Mouse (Mus musculus): ENCODE measurements at regions not wholly inside any gene's neighbourhood (a gene's known extent, or its start where the extent isn't known, plus 50 kb on each side); places are given as distances from the start of the nearest gene placed in this dataset.

DNA sequence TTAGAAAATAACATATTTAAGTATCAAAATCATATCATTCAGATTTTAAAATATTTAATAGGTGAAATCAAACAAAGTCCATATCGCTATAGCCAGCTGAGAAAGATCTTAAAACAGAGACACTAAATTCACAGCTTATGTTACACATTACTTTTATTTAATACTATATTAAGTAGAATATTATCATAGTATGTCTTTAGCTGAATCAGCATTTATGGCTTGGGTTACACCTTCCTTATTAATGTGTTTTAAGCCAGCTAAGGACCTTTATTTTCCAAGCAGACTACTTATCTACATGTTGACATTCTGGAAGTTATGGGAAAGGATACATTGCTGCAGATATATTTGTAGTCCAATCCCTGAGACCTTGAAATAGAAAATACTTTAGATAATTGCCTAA, 684.9 kb upstream of the Adgrl4 start:
- DNase-seq: no peak

DNA sequence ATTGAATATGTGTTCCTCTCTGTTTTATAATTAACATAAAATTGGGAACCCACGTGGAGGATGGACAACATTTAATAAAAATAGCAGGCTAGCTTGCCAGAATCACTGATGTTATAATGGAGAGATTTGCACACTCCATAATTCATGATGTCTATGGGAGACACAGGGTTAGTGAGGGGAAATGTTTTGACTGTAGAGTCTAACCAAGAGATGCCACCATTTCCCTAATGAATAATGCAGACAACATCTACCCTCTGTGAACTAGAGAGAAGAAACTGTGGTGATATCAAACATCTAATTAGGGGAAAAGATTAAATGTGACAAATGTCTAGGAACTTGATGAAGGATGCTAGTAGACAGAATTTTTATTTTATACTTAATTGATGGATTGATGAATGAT, 677.8 kb upstream of the Adgrl4 start:
- DNase-seq: no peak

DNA sequence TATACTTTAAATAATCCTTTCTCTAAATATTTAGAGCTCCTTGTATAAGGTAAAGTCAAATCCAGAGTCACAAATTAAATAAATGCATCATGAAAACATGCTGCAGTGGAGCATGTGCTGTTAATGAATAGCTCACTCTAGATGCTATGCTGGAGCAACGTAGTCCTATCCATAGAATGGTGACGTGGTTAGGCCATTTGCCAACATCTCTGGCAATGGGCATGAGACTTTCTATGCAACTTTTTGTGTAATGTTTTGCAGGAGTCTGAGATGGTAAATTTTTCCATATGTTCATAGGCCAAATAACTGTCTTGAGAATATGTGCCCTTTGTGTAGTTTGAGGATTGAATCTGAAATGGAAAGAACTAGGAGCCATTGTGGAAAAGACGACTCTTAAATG, 653.1 kb upstream of the Adgrl4 start:
- no peak for DNase-seq

DNA sequence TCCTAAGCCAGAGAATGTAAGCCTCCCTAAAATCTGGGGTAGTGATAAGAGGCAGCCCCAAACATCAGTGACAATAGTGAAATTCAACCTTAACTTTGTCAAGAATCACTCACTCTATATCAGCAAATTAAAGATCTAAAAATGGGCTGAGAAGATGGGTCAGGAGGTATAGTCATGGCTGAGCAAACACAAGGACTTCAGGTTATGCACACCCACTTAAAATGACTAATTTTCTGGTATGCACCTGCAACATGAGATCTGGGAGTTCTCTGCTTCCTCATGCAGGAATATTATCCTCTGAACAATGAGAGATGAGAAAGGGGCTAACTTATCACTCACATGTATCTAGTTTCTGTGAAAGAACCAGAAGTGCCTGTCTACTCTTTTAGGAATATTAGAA, 619.9 kb upstream of the Adgrl4 start:
- DNase-seq: no peak

DNA sequence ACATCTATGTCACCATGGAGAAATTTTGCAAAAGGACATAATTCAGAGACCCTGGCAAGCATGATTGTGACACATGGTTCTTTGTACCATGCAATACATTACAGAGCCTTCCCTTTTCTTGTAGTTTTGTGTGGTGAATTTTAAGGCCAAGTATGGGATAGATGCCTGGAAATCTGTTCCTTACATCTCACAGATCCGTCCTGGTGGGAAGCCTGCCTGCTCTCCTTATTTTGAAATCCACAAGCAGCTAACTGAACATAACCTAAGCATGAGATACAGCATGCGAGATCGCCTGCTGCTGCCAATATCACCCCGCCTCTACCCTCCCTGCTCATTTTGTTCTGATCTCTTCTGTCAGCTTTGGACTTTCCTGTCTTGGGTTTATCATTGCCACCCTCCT, 618.3 kb upstream of the Adgrl4 start:
- DNase-seq: no peak

DNA sequence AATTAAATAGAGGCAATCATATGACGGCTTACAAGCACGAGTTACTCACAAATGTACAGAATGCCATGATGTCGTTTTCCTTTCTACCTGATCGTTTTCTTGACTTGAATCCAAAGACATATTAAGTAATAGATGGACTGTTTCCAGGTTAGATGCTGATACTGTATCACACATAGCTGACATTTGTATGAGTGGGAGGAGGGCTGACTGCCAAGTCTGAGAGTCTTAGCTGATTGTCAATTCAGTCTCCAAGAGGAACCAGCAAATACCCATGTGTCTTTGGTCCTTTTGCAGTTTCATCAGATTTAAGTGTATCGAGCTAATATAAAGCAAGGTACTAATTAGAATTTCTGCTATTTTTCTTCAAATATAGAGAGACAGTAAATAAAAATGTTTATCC, 617.6 kb upstream of the Adgrl4 start:
- DNase-seq: no peak

DNA sequence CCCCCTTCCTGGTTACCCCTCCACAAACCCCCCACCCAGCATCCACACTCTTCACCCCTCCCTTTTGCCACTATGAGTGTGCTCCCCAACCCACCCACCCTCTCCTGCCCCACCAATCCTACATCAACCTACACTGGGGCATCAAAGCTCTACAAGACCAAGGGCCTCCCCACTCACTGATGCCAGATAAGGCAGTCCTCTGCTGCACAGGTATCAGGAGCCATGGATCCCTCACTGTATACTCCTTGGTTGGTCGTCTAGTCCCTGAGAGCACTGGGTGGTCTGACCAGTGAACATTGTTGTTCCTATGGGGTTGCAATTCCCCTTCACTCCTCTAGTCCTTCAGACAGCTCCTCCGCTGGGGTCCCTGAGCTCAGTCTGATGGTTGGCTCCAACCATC, 591.7 kb upstream of the Adgrl4 start:
- no peak for DNase-seq

DNA sequence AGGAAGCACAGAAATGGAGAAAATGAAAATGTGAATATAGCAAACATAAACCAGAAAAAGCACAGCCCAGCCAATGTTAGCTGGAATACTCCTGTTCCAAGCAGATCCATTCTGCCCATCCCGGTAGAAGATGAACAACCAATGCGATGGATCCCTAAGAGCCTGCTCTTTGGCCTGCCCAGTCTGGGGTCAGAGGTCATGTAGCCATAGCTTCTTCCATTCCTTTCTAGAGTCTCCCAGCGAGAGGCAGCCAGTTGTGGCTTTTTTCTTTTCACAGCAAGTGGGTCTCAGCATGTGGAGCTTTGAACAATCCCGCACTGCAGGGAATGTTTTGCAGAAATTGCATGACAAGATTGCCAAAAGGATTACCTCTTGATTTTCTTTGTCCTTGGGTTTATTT, 585.6 kb upstream of the Adgrl4 start:
- DNase-seq: no peak

DNA sequence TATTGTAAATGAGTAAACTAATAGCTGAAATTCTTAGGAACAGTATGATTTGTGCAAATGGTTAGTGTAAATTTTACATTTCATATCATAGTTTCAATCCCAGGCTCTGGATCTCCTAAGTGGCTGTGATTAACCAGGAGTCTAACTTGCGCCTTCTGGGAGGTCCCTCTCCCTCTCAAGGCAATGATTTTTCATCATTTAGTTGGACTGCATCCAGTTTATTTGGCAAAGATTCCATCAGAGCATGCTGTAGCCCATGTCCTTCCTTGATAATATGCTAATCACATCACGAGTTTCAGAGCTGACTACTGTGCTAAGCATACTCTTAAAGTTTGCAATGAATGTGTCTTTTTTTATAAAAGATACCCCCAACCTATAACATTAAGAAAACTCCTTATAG, 541.0 kb upstream of the Adgrl4 start:
- no peak for DNase-seq

DNA sequence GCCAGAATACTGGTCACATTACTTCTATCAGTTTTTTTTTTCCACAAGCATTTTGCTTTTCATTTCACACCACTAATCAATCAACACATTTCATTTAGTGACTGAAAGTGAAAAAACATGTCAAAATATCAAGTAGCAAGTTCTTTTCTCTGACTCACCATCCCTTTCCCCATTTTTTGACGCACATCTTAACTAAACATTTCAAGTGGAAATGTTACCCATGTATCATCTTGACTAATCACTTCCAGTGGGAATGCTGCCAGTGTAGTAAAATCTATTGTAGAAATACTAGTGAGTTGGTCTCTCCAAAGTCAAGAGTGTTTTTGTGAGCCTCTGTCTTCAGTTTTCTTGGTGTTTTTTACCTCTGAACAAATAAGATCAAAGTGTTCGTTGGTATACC, 527.6 kb upstream of the Adgrl4 start:
- DNase-seq: no peak

DNA sequence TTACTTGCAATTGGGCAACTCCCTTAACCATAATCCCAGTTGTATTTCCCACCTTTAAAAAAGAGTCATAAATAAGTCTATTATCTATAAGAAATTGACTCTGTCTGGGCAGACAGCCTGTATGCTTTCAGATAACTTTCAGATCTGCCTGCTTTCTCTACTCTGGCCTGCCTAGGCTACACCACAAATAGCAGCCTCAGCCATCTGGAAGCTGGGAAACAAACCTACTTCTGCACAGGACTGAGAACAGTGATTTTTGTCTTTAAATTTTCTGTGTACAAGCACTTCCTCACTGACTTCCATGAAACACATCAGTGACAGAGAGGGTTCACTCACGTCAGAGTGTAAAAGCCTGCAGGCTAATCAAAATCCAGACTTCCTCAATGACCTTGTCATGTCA, 482.8 kb upstream of the Adgrl4 start:
- DNase-seq: no peak

DNA sequence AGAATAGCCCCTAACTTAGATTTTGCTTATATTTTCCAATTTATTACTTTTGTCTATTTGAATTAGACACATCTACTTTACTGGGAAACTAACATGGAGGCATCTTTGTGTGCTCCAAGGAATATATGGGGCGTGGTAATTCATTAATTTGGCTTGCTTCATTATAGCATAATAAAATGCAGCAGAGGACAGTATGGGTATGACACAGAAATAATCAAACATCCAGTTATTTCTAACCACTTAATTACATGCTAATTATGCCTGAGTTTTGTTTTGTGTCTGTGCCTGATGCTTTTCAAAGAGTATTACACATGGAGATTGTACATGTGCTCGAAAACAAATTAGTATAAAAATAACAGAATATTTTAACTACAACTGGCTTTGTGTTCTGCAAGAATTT, 438.0 kb upstream of the Adgrl4 start:
- DNase-seq: no peak

DNA sequence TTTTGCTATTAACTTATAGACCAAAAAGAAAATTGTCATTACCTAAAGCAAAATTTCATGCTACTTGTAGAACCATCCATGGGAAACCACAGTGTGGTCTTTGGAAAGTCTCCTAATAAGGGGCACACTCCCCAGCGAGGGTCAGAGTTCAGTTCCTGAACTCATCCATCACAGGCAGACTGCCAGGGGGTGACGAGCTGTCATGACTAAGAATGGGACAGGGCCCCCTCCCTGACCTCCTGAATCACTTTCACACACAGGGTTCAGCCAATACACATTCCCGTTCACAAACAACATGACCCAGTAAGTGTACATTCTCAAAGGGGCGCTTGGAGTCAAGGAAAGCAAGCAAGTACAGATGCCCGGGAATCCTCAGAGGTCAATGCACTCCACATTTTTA, 437.5 kb upstream of the Adgrl4 start:
- peak; percentile 5 to 7 for DNase-seq

DNA sequence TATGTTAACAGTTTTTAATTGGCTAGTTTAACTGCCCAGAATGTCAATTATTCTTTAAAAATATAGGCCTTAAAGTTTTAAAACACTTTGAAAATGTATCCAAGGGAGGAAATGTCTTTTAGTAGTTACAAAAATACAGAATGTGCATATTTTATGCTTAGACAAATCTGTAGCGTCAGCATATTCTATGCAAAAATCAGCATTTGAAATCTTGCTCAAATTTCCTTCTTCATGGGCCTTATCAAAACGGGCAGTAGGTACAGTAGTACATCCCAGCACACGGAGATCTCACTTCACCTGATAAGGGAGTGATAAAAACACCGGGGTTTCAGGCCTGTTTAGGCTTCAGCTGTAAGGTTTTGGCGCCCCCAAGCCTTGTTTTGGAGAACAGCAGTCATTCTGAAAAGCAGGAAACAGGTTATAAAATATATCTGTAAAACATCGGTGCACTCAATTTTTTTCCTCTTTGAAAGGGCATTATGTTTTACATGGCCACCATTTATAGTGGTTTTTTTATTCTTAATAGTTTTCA, 435.7 kb upstream of the Adgrl4 start:
- peak; percentile 46 to 49 for DNase-seq

DNA sequence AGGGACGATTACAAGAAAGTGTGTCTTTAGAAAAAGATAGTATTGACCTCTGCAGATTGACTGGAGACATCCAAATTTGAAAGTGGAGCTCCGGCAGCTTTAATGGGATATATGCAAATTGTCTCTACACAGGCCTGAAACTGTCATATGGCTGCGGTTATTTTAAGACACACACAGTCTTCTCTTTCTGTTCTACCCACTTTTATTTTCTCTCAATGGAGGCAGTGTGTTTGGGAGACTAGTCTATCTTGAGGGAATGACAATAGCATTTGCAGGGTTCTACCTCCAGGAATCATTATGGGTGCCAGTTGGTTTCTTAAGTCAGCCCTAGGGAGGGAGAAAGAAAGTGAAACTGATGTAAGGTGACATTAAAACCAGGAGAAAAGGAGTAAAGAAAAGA, 434.2 kb upstream of the Adgrl4 start:
- no peak for DNase-seq

DNA sequence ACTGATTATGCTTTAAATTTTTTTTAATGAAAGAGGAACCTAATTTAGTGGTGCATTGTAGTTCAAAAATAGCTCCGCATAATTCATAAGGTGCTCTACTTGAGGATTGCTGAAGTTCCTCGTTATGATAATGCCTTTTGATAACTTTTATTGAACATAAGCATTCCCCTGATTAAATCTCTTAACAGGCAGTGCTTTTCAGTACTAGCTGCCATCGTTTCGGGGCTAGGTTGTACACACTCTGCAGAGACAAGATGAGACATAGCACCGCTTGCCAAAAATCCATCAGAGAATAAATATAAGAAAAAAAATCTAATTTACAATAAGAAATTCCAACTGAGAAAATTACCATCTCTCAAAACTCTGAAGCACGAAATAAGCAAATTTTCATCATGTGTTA, 433.7 kb upstream of the Adgrl4 start:
- no peak for DNase-seq

DNA sequence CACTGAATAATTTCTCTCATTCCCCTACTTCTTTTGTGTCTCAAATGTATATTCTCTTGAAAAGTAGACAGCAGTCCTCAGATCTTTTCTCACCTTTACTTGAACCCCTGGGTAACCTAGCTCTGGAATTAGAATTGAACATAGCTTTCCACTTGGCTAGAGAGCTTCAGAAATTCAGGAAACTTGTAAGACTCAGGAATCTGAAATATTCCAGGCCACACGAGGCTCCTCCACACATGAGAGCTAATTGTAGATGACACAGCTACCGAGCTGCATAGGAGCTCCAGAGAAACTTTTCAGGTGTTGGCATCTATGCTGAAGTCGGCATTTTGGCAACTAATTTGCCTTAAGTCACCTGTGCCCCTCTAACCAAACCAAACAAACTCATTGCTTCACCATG, 417.7 kb upstream of the Adgrl4 start:
- no peak for DNase-seq

DNA sequence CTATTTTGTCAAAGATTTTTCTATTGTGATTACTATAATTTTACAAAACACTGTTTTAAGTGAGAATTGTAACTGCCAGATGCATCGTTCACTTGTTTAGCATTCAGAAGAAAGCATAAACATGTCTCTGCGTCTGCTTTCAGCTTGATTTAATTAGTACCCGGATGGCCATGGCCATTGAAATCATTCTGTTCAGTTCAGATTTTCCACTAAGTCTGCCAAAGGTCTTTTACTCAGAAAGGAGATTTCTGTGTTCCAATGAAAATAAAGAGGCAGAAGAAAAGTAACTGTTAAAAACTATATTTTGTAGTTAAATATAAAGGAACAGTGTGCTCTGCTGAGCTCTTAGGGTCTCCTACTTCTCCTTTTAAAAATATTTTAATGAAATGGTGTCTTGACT, 380.2 kb upstream of the Adgrl4 start:
- no peak for DNase-seq

DNA sequence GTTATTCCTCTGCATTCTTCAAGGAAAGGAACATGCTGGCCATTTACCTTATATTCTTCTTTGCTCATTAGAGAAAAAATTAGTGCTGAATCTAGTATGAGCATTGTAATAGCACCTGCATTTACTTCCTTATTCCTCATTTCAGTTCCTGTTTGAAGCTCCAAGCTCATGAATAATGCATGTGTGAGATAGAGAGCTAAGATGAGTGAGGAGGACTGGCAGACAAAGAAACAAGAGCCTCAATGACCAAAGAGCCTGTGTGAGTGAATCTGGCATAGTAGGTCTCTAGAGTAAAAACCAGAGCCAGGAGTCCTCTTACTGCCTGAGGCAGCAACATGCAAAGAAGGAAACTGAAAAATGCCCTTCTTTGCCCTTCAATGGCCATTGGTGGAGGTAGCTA, 365.4 kb upstream of the Adgrl4 start:
- no peak for DNase-seq

DNA sequence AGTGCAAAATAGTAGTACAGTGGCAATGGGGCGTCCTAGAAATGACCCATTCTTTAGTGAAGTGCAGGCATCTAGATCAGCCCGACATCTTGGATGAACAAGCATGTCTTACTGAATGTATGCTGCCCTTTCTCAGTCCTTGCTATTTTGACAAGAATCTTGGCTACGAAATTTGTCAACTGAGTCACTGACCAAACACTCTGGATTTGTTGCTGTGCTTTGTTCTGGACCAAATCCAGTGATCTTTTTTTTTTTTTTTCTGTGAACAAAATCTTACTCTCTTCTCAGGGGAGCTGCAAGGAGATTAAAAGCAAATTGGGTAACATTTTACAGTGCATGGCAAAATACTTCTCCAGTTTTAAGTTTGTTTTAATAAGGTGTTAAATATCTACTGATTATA, 320.9 kb upstream of the Adgrl4 start:
- no peak for DNase-seq

DNA sequence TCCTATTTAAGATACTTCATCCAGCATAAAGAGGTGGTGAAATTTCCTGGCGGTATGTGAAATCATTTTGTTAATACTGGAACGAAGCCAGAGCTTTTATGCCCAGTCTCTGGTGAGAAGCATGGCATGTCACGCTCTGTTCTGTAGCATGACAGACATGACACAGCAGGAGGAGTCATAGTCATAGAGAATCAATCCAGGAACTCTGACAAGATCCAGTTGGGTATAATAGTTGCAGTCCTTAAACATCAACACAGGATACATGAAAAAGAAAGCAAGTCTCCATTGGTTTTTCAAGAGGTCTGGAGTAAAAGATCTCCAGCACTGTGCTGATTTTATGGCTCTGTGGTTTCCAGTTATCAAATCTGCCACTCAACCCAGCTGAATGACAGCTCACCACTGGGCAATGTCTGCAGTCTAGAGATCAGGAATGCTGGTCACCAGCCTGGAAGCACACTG, 320.1 kb upstream of the Adgrl4 start:
- DNase-seq: no peak

DNA sequence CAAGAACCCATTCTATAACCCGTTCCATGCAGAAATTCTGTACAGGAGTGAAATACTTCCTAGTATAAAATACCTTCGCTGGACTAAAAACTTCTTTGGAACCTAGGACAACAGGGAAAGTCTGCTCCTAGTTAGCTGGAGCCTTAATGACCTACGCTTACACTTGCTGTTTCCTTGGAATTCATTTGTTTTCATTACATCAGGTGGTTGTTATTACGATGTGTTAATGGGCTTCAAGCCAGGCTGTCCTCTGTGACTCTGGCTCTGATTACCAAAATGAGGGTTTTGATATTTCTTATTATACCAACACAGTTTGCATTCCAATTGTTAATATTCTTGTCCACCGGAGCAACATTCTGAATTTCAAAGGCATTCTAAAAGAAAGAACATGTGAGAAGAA, 313.6 kb upstream of the Adgrl4 start:
- no peak for DNase-seq

DNA sequence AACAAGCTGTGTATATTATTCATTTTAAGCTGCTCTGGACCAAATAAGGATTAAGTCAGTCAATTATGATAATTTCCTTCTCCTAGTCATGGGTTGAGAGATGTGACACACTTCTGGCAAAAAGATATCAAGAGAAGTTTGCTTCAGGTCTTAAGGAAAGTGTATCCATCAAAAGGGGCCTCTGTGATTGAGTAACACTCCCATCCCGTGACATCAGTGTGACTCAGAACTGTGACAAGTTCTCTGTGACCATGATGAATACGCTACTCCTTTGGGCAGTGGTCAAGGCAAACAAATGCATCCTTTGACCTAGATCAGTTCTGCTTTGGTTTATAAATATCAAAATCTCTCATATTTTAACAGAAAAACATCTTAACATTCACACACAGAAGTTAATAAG, 290.8 kb upstream of the Adgrl4 start:
- no peak for DNase-seq

DNA sequence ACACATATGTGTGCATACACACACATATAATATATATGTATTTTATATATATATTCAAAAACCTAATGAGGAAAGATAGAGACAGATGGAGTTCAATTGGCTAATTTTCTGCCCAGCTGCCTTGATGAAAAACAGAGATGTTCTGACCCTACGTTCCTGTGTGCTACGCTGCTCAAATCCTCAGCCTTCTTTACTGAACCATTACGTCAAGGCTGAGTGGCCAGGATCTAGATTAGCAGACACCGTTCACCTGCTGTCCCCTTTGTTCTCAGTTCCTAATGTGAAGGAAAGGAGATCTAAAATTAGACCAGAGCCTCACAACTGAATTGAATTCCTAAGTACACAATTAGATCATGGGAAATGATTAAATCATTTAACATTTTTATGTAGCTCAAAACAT, 284.3 kb upstream of the Adgrl4 start:
- DNase-seq: peak in 1 of 2 experiments; percentile 2

DNA sequence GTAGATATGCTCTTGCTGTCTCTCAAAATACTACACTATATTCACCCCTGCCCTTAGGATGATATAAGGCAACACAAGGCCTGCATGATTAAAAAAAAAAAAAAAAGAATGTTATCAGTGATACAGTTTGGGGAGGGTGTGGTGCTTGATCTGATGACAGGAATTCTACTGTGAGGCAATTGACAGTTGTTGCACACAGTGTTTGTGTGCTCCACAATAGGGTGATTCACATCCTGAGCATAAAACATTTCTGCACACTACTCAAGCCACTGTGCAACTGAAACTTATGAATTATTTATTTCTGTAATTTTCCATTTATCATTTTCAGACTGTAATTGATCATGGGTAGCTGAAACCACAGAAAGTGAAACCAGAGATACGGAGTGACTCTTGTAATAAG, 277.2 kb upstream of the Adgrl4 start:
- no peak for DNase-seq

DNA sequence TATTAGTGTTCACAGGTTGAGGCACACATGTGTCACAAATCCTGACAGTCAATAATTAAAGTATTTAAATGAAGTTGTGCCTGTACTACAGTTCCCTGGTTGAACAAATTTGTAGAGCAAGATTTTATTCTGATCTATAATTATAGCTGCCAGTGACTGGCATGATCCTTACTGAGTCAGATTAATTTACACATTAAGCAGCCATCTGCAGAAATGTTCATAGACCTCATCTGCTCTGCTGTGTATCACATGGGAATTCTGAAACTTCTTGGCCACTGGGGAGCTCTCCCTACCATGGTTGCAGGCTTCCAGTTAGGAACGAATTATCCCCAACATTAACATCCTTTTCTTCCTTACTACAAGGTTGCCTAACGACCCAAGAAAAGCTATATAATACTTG, 255.6 kb upstream of the Adgrl4 start:
- DNase-seq: no peak
